Mouse (Mus musculus) stomach, embryonic 15.5 days (tissue): ENCODE data around the gene Gm19668. TPM values are rescaled to one million over a fixed set of nuclear protein-coding genes. Genes with fewer than 3 reads are reported as not detected.

Experiments used
- ATAC-seq: fragments of 200-750 bp; cut with Nextera tagmentation; 2 replicates; pipeline ENCODE4 v1.8.0; 2017; ENCODE audit warnings: low read depth, moderate number of reproducible peaks, moderate TSS enrichment; ENCODE audit not compliant: insufficient read depth, low FRiP score
- H3K27ac ChIP-seq: fragments of 300-500 bp; sonication (generic); 2 replicates; pipeline ENCODE4 v1.5.1; 2015; ENCODE audit warnings: mild to moderate bottlenecking, inconsistent platforms
- H3K27me3 ChIP-seq: fragments of 300-500 bp; sonication (generic); replicated peaks from 2 replicates; pipeline ENCODE4 v1.6.1; 2015; ENCODE audit warnings: inconsistent platforms
- H3K36me3 ChIP-seq: fragments of 300-500 bp; sonication (generic); 2 replicates; pipeline ENCODE4 v1.6.1; 2015; ENCODE audit warnings: inconsistent platforms
- H3K4me1 ChIP-seq: fragments of 300-500 bp; sonication (generic); 2 replicates; pipeline ENCODE4 v1.6.1; 2015; ENCODE audit warnings: inconsistent platforms
- H3K4me2 ChIP-seq: fragments of 300-500 bp; sonication (generic); 2 replicates; pipeline ENCODE4 v1.6.1; 2015; ENCODE audit warnings: mild to moderate bottlenecking, inconsistent platforms
- H3K4me3 ChIP-seq: fragments of 300-500 bp; sonication (generic); replicated peaks from 2 replicates; pipeline ENCODE4 v1.5.1; 2015; ENCODE audit warnings: inconsistent platforms
- H3K9ac ChIP-seq: fragments of 300-500 bp; sonication (generic); 2 replicates; pipeline ENCODE4 v1.6.1; 2015; ENCODE audit warnings: inconsistent platforms
- H3K9me3 ChIP-seq: fragments of 300-500 bp; sonication (generic); 2 replicates; pipeline ENCODE4 v1.6.1; 2016; ENCODE audit warnings: inconsistent platforms
- WGBS: fragments of 180-500 bp; shearing (Covaris S2); methylation state at CpG from one replicate; pipeline ENCODE4 v1.1.7; 2015; 5-methylcytosine and 5-hydroxymethylcytosine counted together
- polyA plus RNA-seq: library from polyadenylated mRNA; unstranded; fragments of >200 nt; fragmentation: Nextera tagmentation; extraction: Ambion mirVana; gene quantifications from 2 replicates; pipeline ENCODE4 v1.2.1, GENCODE M21; 2015

The Gm19668 gene
- polyA plus RNA-seq = not detected in 2 replicates

- Histone ChIP-seq H3K9ac (no peak within 1 kb of the TSS), H3K27me3 (no peaks in the 10 kb centered on the region), H3K4me2 (no peak within 1 kb of the TSS), H3K4me1 (0 out of 2 replicates have a peak, but pooled peaks cover 4% of the 10 kb centered on the region), H3K9me3 (no peaks in the 10 kb centered on the region), H3K36me3 (no peaks in the 10 kb centered on the region), H3K27ac (no peak within 1 kb of the TSS), H3K4me3 (no peak within 1 kb of the TSS)
- 68% methylated on average over 8 of the region's 8 CpGs for WGBS
- no peak for ATAC-seq
Observed at GRCm38 (mm10) chr10:77798921-77799508, at the start of gene Gm19668. Gm19668 (minus strand) TSS chr10:77799133.

- Histone ChIP-seq H3K4me1 (no peaks in the 10 kb centered on the region), H3K9ac (no peak overlapping the region), H3K27me3 (no peaks in the 10 kb centered on the region), H3K36me3 (no peaks in the 10 kb centered on the region), H3K4me3 (no peak overlapping the region), H3K27ac (no peak overlapping the region), H3K9me3 (no peaks in the 10 kb centered on the region), H3K4me2 (no peak overlapping the region)
- 76% methylated on average over 2 of the region's 2 CpGs for WGBS
- no peak for ATAC-seq
Observed at GRCm38 (mm10) chr10:77847538-77847937, 48.6 kb upstream of the Gm19668 start.

- 18% methylated on average over 2 of the region's 2 CpGs for WGBS
- no peaks in the 10 kb centered on the region for H3K36me3 ChIP-seq
- no peaks in the 10 kb centered on the region for H3K27me3 ChIP-seq
- H3K9ac ChIP-seq = no peak overlapping the region
- no peak for ATAC-seq
- no peaks in the 10 kb centered on the region for H3K4me1 ChIP-seq
- no peak overlapping the region for H3K4me3 ChIP-seq
- no peaks in the 10 kb centered on the region for H3K9me3 ChIP-seq
- H3K27ac ChIP-seq = no peak overlapping the region
- no peak overlapping the region for H3K4me2 ChIP-seq
Observed at GRCm38 (mm10) chr10:77846961-77847360, 48.0 kb upstream of the Gm19668 start.

GRCm38 (mm10) chr10:77846503-77846902 is 47.6 kb upstream of the Gm19668 start, which contains the start of gene Gm36176:
Gm36176 (plus strand) TSS chr10:77846803.
- 63% methylated on average over 3 of the region's 3 CpGs for WGBS
- H3K27ac ChIP-seq = no peak within 1 kb of the TSS
- no peak for ATAC-seq
- no peak within 1 kb of the TSS for H3K4me2 ChIP-seq
- no peak within 1 kb of the TSS for H3K9ac ChIP-seq
- H3K4me1 ChIP-seq = no peaks in the 10 kb centered on the region
- no peak within 1 kb of the TSS for H3K4me3 ChIP-seq
- no peaks in the 10 kb centered on the region for H3K9me3 ChIP-seq
- H3K27me3 ChIP-seq = no peaks in the 10 kb centered on the region
- no peaks in the 10 kb centered on the region for H3K36me3 ChIP-seq

- H3K9me3 ChIP-seq = no peaks in the 10 kb centered on the region
- no peaks in the 10 kb centered on the region for H3K36me3 ChIP-seq
- no peaks in the 10 kb centered on the region for H3K27me3 ChIP-seq
- H3K4me3 ChIP-seq = no peak overlapping the region
- ATAC-seq = no peak
- 58% methylated on average over 6 of the region's 6 CpGs for WGBS
- H3K27ac ChIP-seq = no peak overlapping the region
- H3K4me1 ChIP-seq = no peaks in the 10 kb centered on the region
- no peak overlapping the region for H3K4me2 ChIP-seq
- H3K9ac ChIP-seq = no peak overlapping the region
Observed at GRCm38 (mm10) chr10:77839006-77839405, 40.1 kb upstream of the Gm19668 start.

GRCm38 (mm10) chr10:77835647-77836046 is 36.7 kb upstream of the Gm19668 start, which contains the start of gene Krtap10-10:
Krtap10-10 (plus strand) TSS chr10:77835947.
- no peak for ATAC-seq

DNA sequence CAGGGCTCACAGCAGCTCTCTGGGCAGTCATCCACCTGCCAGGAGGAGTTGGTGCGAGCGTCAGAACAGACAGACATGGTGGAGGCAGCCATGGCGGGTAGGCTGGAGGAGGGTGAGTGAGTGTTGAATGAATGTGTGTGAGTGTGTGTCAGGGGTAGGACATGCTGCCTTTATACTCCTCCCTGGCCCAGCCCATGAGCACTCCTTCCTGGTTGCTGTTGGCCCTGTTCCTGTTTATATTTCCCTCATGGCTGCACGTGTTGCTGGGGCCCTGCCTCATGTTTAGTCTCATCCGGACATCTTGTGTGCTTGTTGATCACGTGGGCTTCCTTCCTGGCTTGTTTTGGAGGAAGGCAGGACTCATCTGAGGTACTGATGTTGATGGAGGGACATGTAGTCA is 28.0 kb upstream of the Gm19668 start, which contains the start of gene Krtap10-4:
Gene Krtap10-4, minus strand, starts transcription at position 145 of the 400 bp plus-strand sequence.
- Histone ChIP-seq H3K4me3 (no peak within 1 kb of the TSS), H3K4me1 (no peaks in the 10 kb centered on the region), H3K4me2 (no peak within 1 kb of the TSS), H3K9ac (no peak within 1 kb of the TSS), H3K27me3 (no peaks in the 10 kb centered on the region), H3K27ac (no peak within 1 kb of the TSS), H3K9me3 (no peaks in the 10 kb centered on the region), H3K36me3 (no peaks in the 10 kb centered on the region)
- 53% methylated on average over 6 of the region's 6 CpGs for WGBS
- ATAC-seq = no peak

More at GRCm38 (mm10) chr10:77835647-77836046, 36.7 kb upstream of the Gm19668 start, which contains the start of gene Krtap10-10:
- H3K27me3 ChIP-seq = no peaks in the 10 kb centered on the region
- no peak within 1 kb of the TSS for H3K9ac ChIP-seq
- no peaks in the 10 kb centered on the region for H3K9me3 ChIP-seq
- no peak within 1 kb of the TSS for H3K27ac ChIP-seq
- WGBS = 73% methylated on average over 9 of the region's 9 CpGs
- no peak within 1 kb of the TSS for H3K4me3 ChIP-seq
- H3K4me2 ChIP-seq = no peak within 1 kb of the TSS
- no peaks in the 10 kb centered on the region for H3K36me3 ChIP-seq
- no peaks in the 10 kb centered on the region for H3K4me1 ChIP-seq

DNA sequence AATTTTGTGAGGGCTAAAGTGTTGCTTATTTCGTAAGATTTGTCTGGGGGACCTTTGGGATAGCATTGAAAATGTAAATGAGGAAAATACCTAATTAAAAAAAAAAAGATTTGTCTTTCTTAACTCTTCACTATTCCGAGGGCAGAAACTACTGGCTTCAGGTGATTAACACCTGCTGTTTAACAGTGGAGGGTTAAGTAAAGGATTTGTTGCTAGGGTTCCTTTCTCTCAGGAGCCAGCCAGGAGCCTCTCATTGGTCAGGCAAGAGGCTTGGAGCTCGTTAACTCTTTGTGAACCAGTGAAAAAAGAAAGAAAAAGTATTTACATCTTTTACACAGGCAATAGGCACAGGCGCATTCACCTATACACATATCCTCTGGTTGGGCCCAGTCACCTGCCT is 20.3 kb upstream of the Gm19668 start:
- no peak overlapping the region for H3K4me2 ChIP-seq
- H3K4me3 ChIP-seq = no peak overlapping the region
- no peaks in the 10 kb centered on the region for H3K4me1 ChIP-seq
- no peak overlapping the region for H3K9ac ChIP-seq
- no peaks in the 10 kb centered on the region for H3K9me3 ChIP-seq
- 44% methylated on average over 4 of the region's 4 CpGs for WGBS
- no peak for ATAC-seq
- H3K27ac ChIP-seq = no peak overlapping the region
- H3K36me3 ChIP-seq = no peaks in the 10 kb centered on the region
- no peaks in the 10 kb centered on the region for H3K27me3 ChIP-seq

DNA sequence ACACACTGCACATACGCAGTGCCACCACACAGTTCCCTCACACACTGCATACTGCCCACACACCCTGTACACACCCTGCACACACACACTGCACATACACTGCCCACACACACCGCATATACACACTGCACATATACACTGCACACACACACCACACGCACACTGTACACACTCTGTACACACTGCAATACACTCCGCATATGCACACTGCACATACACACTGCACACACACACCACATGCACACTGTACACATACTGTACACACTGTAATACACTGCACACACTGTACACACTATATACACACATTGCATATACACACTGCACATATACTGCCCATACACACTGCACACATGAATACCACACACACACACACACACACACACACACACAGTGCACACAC is 19.6 kb upstream of the Gm19668 start:
- WGBS = 94% methylated on average over 4 of the region's 4 CpGs
- Histone ChIP-seq H3K9ac (no peak overlapping the region), H3K4me1 (no peaks in the 10 kb centered on the region), H3K27me3 (no peaks in the 10 kb centered on the region), H3K27ac (no peak overlapping the region), H3K36me3 (no peaks in the 10 kb centered on the region), H3K4me3 (no peak overlapping the region), H3K9me3 (no peaks in the 10 kb centered on the region), H3K4me2 (no peak overlapping the region)
- ATAC-seq = no peak

DNA sequence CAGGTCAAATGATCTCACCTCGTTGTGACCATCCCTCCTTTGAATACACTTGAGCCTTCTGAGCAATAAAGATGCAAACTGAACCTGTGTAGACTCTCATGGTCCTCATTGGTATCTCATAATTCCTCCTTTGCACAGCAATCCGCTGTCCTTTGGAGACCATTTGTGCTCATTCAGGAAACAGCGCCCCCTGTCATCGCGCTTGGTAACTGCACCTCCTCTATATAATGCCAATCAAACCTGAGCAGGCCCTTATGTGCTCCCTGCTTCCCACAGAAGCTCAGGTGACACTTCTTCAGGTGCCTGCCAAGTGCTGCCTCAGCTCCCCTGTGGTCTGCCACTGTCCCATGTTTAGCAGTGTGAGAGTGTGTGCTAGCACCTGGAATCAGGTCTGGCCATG is 16.6 kb upstream of the Gm19668 start:
- Histone ChIP-seq H3K9ac (no peak overlapping the region), H3K4me3 (no peak overlapping the region), H3K9me3 (no peaks in the 10 kb centered on the region), H3K27me3 (no peaks in the 10 kb centered on the region), H3K36me3 (no peaks in the 10 kb centered on the region), H3K4me2 (no peak overlapping the region), H3K4me1 (no peaks in the 10 kb centered on the region), H3K27ac (no peak overlapping the region)
- 31% methylated on average over 5 of the region's 5 CpGs for WGBS
- no peak for ATAC-seq

DNA sequence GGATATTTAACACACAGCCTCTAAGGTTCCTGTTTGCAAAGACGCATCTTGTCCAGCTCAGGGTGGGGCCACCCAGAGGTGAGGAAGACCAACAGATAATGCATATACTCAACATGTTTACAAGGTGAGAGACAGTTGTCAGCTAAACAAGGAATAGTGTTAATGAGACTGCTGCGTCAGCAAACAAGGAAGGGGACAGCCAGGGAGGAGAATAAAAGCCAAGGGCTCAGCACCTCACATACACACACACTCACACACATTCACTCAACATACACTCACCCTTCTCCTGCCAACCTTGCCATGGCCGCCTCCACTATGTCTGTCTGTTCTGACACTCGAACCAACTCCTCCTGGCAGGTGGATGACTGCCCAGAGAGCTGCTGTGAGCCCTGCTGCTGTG is 15.4 kb upstream of the Gm19668 start, which contains the start of gene Gm2696:
Gene Gm2696, plus strand, starts transcription at position 301 of the 400 bp plus-strand sequence.
- H3K4me1 ChIP-seq = no peaks in the 10 kb centered on the region
- H3K36me3 ChIP-seq = no peaks in the 10 kb centered on the region
- H3K4me3 ChIP-seq = no peak within 1 kb of the TSS
- no peak within 1 kb of the TSS for H3K27ac ChIP-seq
- 33% methylated on average over 4 of the region's 4 CpGs for WGBS
- no peak within 1 kb of the TSS for H3K9ac ChIP-seq
- no peaks in the 10 kb centered on the region for H3K9me3 ChIP-seq
- H3K27me3 ChIP-seq = no peaks in the 10 kb centered on the region
- ATAC-seq = no peak
- H3K4me2 ChIP-seq = no peak within 1 kb of the TSS

- 67% methylated on average over 5 of the region's 5 CpGs for WGBS
- Histone ChIP-seq H3K27me3 (no peaks in the 10 kb centered on the region), H3K9ac (no peak within 1 kb of the TSS), H3K4me2 (no peak within 1 kb of the TSS), H3K27ac (no peak within 1 kb of the TSS), H3K36me3 (no peaks in the 10 kb centered on the region), H3K9me3 (no peaks in the 10 kb centered on the region), H3K4me3 (no peak within 1 kb of the TSS), H3K4me1 (no peaks in the 10 kb centered on the region)
- no peak for ATAC-seq
Observed at GRCm38 (mm10) chr10:77811743-77812142, 12.8 kb upstream of the Gm19668 start, which contains the start of gene Gm9507. Gm9507 (minus strand) TSS chr10:77811843.
